Mouse (Mus musculus): ENCODE results near the gene Rfng.
"Not testable (repeated sequence)": the region's sequence is repeated elsewhere in the genome, so short reads cannot be mapped to it uniquely, and the experiment has no call there.

The Rfng gene

GRCm38 (mm10) chr11:120773463-120774190 is 10.4 kb downstream of the Rfng start:
- no peak for DNase-seq (ENCODE audit: low spot score)

- DNase-seq (ENCODE audit: low spot score) = no peak
Measured at GRCm38 (mm10) chr11:120772749-120773148, 11.3 kb downstream of the Rfng start.

- no peak for DNase-seq (ENCODE audit: low spot score)
Measured at GRCm38 (mm10) chr11:120768206-120768605, 15.8 kb downstream of the Rfng start.

GRCm38 (mm10) chr11:120767023-120767422 is 17.0 kb downstream of the Rfng start:
- not testable (repeated sequence) for DNase-seq (ENCODE audit: low spot score)

GRCm38 (mm10) chr11:120763121-120763999 is 20.6 kb downstream of the Rfng start:
- not testable (repeated sequence) for DNase-seq (ENCODE audit: low spot score)

- not testable (repeated sequence) for DNase-seq (ENCODE audit: low spot score)
Measured at GRCm38 (mm10) chr11:120762672-120763041, 21.4 kb downstream of the Rfng start, which contains the start of gene Hmga1b. Gene Hmga1b (plus strand): TSS chr11:120762794.

- peak; percentile 74 for DNase-seq (ENCODE audit: low spot score)
Measured at GRCm38 (mm10) chr11:120761811-120762671, 22.0 kb downstream of the Rfng start.

- no peak for DNase-seq (ENCODE audit: low spot score)
Measured at GRCm38 (mm10) chr11:120760236-120760635, 23.8 kb downstream of the Rfng start.

GRCm38 (mm10) chr11:120751606-120752005 is 32.4 kb downstream of the Rfng start:
- DNase-seq (ENCODE audit: low spot score) = no peak

GRCm38 (mm10) chr11:120749430-120749829 is 34.6 kb downstream of the Rfng start:
- peak; percentile 44 for DNase-seq (ENCODE audit: low spot score)

- DNase-seq (ENCODE audit: low spot score) = no peak
Measured at GRCm38 (mm10) chr11:120747974-120748373, 36.0 kb downstream of the Rfng start.

- DNase-seq (ENCODE audit: low spot score) = no peak
Measured at GRCm38 (mm10) chr11:120744121-120744701, 39.8 kb downstream of the Rfng start.

GRCm38 (mm10) chr11:120740981-120741380 is 43.0 kb downstream of the Rfng start:
- no peak for DNase-seq (ENCODE audit: low spot score)

GRCm38 (mm10) chr11:120736424-120736823 is 47.6 kb downstream of the Rfng start:
- DNase-seq (ENCODE audit: low spot score) = no peak

GRCm38 (mm10) chr11:120733521-120733920 is 50.5 kb downstream of the Rfng start:
- peak; percentile 58 for DNase-seq (ENCODE audit: low spot score)

GRCm38 (mm10) chr11:120731858-120732680 is 51.9 kb downstream of the Rfng start, which contains the start of gene Cbr2:
Gene Cbr2 (minus strand): TSS chr11:120732114.
- DNase-seq (ENCODE audit: low spot score) = peak; percentile 68

- no peak for DNase-seq (ENCODE audit: low spot score)
Measured at GRCm38 (mm10) chr11:120731395-120731794, 52.6 kb downstream of the Rfng start.

All from MN1 (cell line).